Mouse (Mus musculus) kidney, embryonic 15.5 days (tissue): ENCODE data around the gene Tyrobp. TPM values are rescaled to one million over a fixed set of nuclear protein-coding genes. Genes with fewer than 3 reads are reported as not detected.

Experiments
- ATAC-seq: fragments of 200-750 bp; cut with Nextera tagmentation; replicated peaks from 2 replicates; pipeline ENCODE4 v1.8.0; 2017; ENCODE audit warnings: moderate TSS enrichment; ENCODE audit not compliant: low FRiP score
- H3K27ac ChIP-seq: fragments of 300-500 bp; sonication (generic); 2 replicates; pipeline ENCODE4 v1.5.1; 2015; ENCODE audit warnings: mild to moderate bottlenecking, inconsistent platforms
- H3K27me3 ChIP-seq: fragments of 300-500 bp; sonication (generic); 2 replicates; pipeline ENCODE4 v1.6.1; 2015; ENCODE audit warnings: inconsistent platforms
- H3K36me3 ChIP-seq: fragments of 300-500 bp; sonication (generic); 2 replicates; pipeline ENCODE4 v1.6.1; 2015; ENCODE audit warnings: inconsistent platforms
- H3K4me1 ChIP-seq: fragments of 300-500 bp; sonication (generic); 2 replicates; pipeline ENCODE4 v1.6.1; 2015; ENCODE audit warnings: inconsistent platforms
- H3K4me2 ChIP-seq: fragments of 300-500 bp; sonication (generic); 2 replicates; pipeline ENCODE4 v1.6.1; 2015; ENCODE audit warnings: moderate library complexity, mild to moderate bottlenecking, inconsistent platforms
- H3K4me3 ChIP-seq: fragments of 300-500 bp; sonication (generic); replicated peaks from 2 replicates; pipeline ENCODE4 v1.5.1; 2015; ENCODE audit warnings: mild to moderate bottlenecking, inconsistent platforms
- H3K9ac ChIP-seq: fragments of 300-500 bp; sonication (generic); 2 replicates; pipeline ENCODE4 v1.6.1; 2015; ENCODE audit warnings: mild to moderate bottlenecking, inconsistent platforms
- H3K9me3 ChIP-seq: fragments of 300-500 bp; sonication (generic); replicated peaks from 2 replicates; pipeline ENCODE4 v1.6.1; 2016; ENCODE audit warnings: inconsistent platforms
- WGBS: fragments of 180-500 bp; shearing (Covaris S2); methylation state at CpG from one replicate; pipeline ENCODE4 v1.1.7; 2015; ENCODE audit warnings: mixed read lengths; 5-methylcytosine and 5-hydroxymethylcytosine counted together
- polyA plus RNA-seq: library from polyadenylated mRNA; unstranded; fragments of >200 nt; fragmentation: Nextera tagmentation; extraction: Ambion mirVana; gene quantifications from 2 replicates; pipeline ENCODE4 v1.2.1, GENCODE M21; 2015

Tyrobp gene
- polyA plus RNA-seq, 1 experiment from 2014 or later, result 37.9 TPM

GRCm38 (mm10) chr7:30453327-30453726 lies 39.8 kb downstream of the Tyrobp start:
- WGBS, result 13% methylated on average over 25 of the region's 25 CpGs
- no peaks in the 10 kb centered on the region for H3K36me3 ChIP-seq
- H3K27ac ChIP-seq, result no peak overlapping the region
- 0 out of 2 replicates have a peak, but pooled peaks cover under 1% of the 10 kb centered on the region for H3K9me3 ChIP-seq
- peak overlapping the region; percentile 48 for H3K4me2 ChIP-seq
- no peak for ATAC-seq
- H3K4me1 ChIP-seq, result peaks cover 28% of the 10 kb centered on the region
- peak overlapping the region; percentile 16; the same call in 1 of the 2 replicates for H3K4me3 ChIP-seq
- H3K27me3 ChIP-seq, result peaks cover 85% of the 10 kb centered on the region
- no peak overlapping the region for H3K9ac ChIP-seq

- Histone ChIP-seq H3K27me3 (peaks cover 89% of the 10 kb centered on the region), H3K27ac (no peak overlapping the region), H3K9me3 (no peaks in the 10 kb centered on the region), H3K4me2 (peak overlapping the region; percentile 48), H3K4me1 (peaks cover 28% of the 10 kb centered on the region), H3K4me3 (peak overlapping the region; percentile 16), H3K36me3 (no peaks in the 10 kb centered on the region), H3K9ac (no peak overlapping the region)
- 1% methylated on average over 25 of the region's 25 CpGs for WGBS
- ATAC-seq, result 0 out of 2 replicates have a peak, but pooled peaks have one; percentile 38
These were observed 40.2 kb downstream of the Tyrobp start for GRCm38 (mm10) chr7:30453766-30454165.

DNA sequence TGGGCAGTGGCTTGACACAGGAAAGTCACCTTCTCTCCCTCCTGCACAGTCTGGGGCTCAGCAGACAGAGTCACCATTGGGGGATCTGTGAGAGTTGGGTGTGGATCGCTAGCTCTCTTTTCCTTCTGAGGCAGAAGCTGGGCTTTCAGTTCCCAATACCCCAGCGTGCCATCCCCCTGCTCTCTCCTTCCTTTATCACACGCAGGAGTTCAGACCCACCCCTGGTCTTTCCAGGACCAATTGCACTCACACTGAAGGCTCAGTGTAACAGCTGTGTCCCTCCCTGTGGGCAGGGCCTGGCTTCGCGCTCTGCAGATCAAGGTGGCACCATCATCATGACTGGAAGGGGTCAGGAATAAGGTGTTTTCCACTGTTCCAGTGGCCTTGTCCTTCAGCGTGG lies 40.7 kb downstream of the Tyrobp start:
- 0 out of 2 replicates have a peak, but pooled peaks have one; percentile 20 for ATAC-seq
- no peaks in the 10 kb centered on the region for H3K36me3 ChIP-seq
- H3K4me1 ChIP-seq, result peaks cover 28% of the 10 kb centered on the region
- no peak overlapping the region for H3K9ac ChIP-seq
- 5% methylated on average over 6 of the region's 6 CpGs for WGBS
- H3K4me3 ChIP-seq, result no peak overlapping the region
- no peak overlapping the region for H3K27ac ChIP-seq
- peak overlapping the region; percentile 48 for H3K4me2 ChIP-seq
- no peaks in the 10 kb centered on the region for H3K9me3 ChIP-seq
- peaks cover 94% of the 10 kb centered on the region for H3K27me3 ChIP-seq

DNA sequence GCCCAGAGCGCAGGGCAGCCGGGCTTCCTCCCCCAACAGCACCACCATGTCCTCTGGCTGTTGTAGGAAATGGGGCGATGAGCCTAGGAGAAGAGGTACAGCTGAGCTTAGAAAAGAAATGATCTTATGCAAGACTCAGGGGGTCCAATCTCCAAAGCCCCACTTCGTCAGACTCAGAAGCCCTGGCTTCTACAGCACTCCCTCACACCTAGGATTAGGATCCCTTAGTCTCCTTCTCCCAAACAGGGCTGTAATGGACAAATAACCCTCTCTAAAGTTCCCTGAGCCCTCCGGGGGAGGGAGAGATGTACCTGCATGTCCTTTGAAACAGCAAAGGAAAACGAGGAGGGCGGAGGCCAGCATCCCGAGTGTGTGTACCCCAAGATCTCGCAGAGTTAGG lies 42.9 kb downstream of the Tyrobp start:
- H3K9me3 ChIP-seq, result no peaks in the 10 kb centered on the region

GRCm38 (mm10) chr7:30456911-30457628 lies 43.5 kb downstream of the Tyrobp start:
- Histone ChIP-seq H3K36me3 (no peaks in the 10 kb centered on the region), H3K4me3 (peak overlapping the region; percentile 20), H3K4me1 (peaks cover 28% of the 10 kb centered on the region), H3K4me2 (peak overlapping the region; percentile 46), H3K27ac (no peak overlapping the region), H3K9ac (no peak overlapping the region), H3K27me3 (peaks cover 99% of the 10 kb centered on the region), H3K9me3 (no peaks in the 10 kb centered on the region)
- under 1% methylated on average over 31 of the region's 31 CpGs for WGBS
- ATAC-seq, result no peak

More for the DNA sequence above, 42.9 kb downstream of the Tyrobp start:
- Histone ChIP-seq H3K36me3 (no peaks in the 10 kb centered on the region), H3K27ac (no peak overlapping the region), H3K27me3 (peaks cover 99% of the 10 kb centered on the region), H3K4me1 (peaks cover 28% of the 10 kb centered on the region), H3K4me3 (peak overlapping the region; percentile 20; the same call in 1 of the 2 replicates), H3K9ac (no peak overlapping the region), H3K4me2 (peak overlapping the region; percentile 46)
- ATAC-seq, result no peak
- WGBS, result under 1% methylated on average over 9 of the region's 9 CpGs

GRCm38 (mm10) chr7:30457629-30458330 lies 44.2 kb downstream of the Tyrobp start, which contains the start of the genes Kirrel2 and Nphs1:
Gene Kirrel2, minus strand, starts transcription at chr7:30457690.
Gene Nphs1, plus strand, starts transcription at chr7:30458315.
- WGBS, result 2% methylated on average over 16 of the region's 16 CpGs
- H3K9ac ChIP-seq, result no peak within 1 kb of the TSS
- peaks cover 100% of the 10 kb centered on the region for H3K27me3 ChIP-seq
- H3K4me2 ChIP-seq, result peak within 1 kb of the TSS; percentile 46
- no peaks in the 10 kb centered on the region for H3K36me3 ChIP-seq
- H3K4me1 ChIP-seq, result peaks cover 28% of the 10 kb centered on the region
- H3K9me3 ChIP-seq, result no peaks in the 10 kb centered on the region
- H3K4me3 ChIP-seq, result peak within 1 kb of the TSS; percentile 20
- H3K27ac ChIP-seq, result no peak within 1 kb of the TSS
- peak; percentile 64; the same call in 1 of the 2 replicates for ATAC-seq

- no peak overlapping the region for H3K27ac ChIP-seq
- H3K9me3 ChIP-seq, result no peaks in the 10 kb centered on the region
- H3K9ac ChIP-seq, result no peak overlapping the region
- 43% methylated on average over 6 of the region's 6 CpGs for WGBS
- 0 out of 2 replicates have a peak, but pooled peaks have one; percentile 13 for ATAC-seq
- no peak overlapping the region for H3K4me2 ChIP-seq
- peaks cover 100% of the 10 kb centered on the region for H3K27me3 ChIP-seq
- no peak overlapping the region for H3K4me3 ChIP-seq
- H3K4me1 ChIP-seq, result peaks cover 21% of the 10 kb centered on the region
- H3K36me3 ChIP-seq, result no peaks in the 10 kb centered on the region
These were observed 45.9 kb downstream of the Tyrobp start for GRCm38 (mm10) chr7:30459484-30459883.

DNA sequence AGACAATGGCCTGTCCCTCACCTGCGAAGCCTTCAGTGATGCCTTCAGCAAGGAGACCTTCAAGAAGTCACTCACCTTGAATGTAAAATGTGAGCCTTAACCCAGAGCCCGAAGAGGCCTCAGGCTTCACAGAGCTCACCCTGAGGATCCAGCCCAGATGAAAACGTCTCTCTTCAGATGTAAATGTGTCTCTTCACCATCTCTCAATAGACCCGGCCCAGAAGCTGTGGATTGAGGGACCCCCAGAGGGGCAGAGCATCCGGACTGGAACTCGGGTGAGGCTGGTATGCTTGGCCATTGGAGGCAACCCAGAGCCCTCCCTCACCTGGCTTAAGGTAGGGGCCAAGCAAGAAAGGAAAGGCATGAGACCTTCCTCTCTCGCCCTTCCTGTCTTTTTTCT lies 50.0 kb downstream of the Tyrobp start:
- 25% methylated on average over 7 of the region's 7 CpGs for WGBS
- Histone ChIP-seq H3K4me2 (no peak overlapping the region), H3K36me3 (no peaks in the 10 kb centered on the region), H3K4me3 (no peak overlapping the region), H3K9me3 (no peaks in the 10 kb centered on the region), H3K4me1 (peaks cover 6% of the 10 kb centered on the region; the same call in 1 of the 2 replicates), H3K9ac (no peak overlapping the region), H3K27ac (no peak overlapping the region), H3K27me3 (peaks cover 100% of the 10 kb centered on the region)
- ATAC-seq, result no peak

DNA sequence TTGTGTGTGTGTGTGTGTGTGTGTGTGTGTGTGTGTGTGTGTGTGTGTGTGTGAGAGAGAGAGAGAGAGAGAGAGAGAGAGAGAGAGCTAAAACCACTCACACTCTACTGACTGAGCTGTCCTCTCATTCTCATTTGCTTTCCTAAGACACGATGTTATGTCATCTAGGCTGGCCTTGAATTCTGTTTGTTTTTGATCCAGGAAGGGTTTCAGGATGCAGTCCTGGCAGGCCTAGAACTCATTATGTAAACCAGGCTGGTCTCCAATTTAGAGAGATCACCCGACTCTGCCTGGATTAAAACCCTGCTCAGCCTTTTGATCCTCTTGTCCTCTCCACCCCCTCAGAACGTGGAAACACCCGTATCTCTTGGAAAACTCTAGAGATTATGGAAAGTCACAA lies 50.4 kb downstream of the Tyrobp start:
- peaks cover 97% of the 10 kb centered on the region for H3K27me3 ChIP-seq
- no peak for ATAC-seq
- H3K27ac ChIP-seq, result no peak overlapping the region
- H3K9ac ChIP-seq, result no peak overlapping the region
- H3K4me2 ChIP-seq, result no peak overlapping the region
- H3K36me3 ChIP-seq, result no peaks in the 10 kb centered on the region
- H3K4me3 ChIP-seq, result no peak overlapping the region
- H3K9me3 ChIP-seq, result no peaks in the 10 kb centered on the region
- peaks cover 6% of the 10 kb centered on the region; the same call in 1 of the 2 replicates for H3K4me1 ChIP-seq
- WGBS, result 25% methylated on average over 4 of the region's 4 CpGs

DNA sequence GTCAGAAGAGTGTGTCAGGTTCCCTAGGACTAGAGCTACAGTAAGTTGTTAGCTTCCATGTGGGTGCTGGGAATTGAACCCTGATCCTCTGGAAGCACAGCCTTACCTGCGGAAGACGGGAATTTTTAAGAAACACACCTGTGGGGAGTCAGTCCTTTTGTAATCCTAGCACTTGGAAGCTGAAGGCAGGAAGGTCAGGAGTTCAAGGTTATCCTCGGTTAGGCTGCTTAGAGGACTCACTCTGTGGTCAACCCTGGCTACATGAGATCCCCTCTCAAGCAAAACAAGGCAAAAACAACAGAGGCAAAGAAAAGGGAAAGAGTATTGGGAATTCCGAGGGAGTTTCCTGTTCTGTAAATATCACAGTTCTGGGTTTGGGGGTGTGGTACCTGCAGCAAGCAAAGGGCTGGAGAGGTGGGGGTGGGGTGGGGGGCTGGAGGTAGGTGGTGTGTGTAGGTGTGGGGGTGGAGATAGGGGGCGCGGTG lies 51.3 kb downstream of the Tyrobp start:
- peaks cover 89% of the 10 kb centered on the region for H3K27me3 ChIP-seq
- H3K9me3 ChIP-seq, result no peaks in the 10 kb centered on the region
- no peak for ATAC-seq
- H3K36me3 ChIP-seq, result no peaks in the 10 kb centered on the region
- H3K4me2 ChIP-seq, result no peak overlapping the region
- peaks cover 6% of the 10 kb centered on the region; the same call in 1 of the 2 replicates for H3K4me1 ChIP-seq
- H3K4me3 ChIP-seq, result no peak overlapping the region
- H3K27ac ChIP-seq, result no peak overlapping the region
- 10% methylated on average over 6 of the region's 6 CpGs for WGBS
- H3K9ac ChIP-seq, result no peak overlapping the region
